Mouse (Mus musculus) kidney, adult 9 months (tissue): ENCODE data around the gene Klk5.
A peak's percentile ranks its signal among the peaks of the same experiment; 100 is the strongest.

Source experiments
- DNase-seq: peaks from one replicate; pipeline ENCODE4 v3.0.0; 2022

The Klk5 gene

DNA sequence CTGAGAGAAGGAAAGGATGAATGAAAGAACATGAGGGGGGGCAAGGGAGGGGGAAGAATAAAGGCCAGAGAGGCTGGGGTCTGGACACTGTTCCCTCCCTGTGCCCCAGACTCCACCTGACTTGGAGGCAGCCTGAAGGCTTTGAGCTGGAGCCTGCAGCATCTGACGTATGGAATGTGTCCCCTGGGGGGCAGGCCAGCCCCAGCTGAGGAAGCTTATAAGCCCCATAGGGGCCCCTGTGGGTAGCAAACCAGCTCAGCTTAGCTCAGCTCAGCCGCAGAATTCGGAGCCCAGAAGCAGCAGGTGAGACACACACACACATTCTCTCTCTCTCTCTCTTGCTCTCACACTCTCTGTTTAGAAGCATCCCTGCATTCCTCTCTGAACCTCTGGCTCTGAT lies 39.1 kb downstream of the Klk5 start, which contains the start of gene Klk4:
TSS of gene Klk4 (plus strand) at position 249 of the 400 bp plus-strand sequence.
- no peak for DNase-seq

DNA sequence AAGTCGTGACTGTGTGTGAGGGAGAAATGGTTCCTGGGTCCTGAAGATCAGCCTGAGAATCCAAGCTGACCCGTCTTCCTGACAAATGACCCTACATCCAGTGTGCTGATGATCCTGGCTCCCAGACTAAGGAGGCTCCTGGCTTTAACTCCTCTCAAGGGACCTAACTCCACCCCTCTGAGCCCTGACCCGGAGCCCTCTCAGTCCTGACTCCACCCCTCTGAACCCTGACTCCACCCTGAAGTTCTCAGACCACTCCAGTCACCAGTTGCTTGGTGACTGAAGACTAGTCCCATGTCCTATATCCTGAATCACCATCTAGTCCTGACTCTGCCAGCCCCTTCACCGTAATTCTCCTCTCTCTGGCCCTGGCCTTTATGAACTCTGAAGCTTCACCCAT lies 40.6 kb downstream of the Klk5 start:
- no peak for DNase-seq

DNA sequence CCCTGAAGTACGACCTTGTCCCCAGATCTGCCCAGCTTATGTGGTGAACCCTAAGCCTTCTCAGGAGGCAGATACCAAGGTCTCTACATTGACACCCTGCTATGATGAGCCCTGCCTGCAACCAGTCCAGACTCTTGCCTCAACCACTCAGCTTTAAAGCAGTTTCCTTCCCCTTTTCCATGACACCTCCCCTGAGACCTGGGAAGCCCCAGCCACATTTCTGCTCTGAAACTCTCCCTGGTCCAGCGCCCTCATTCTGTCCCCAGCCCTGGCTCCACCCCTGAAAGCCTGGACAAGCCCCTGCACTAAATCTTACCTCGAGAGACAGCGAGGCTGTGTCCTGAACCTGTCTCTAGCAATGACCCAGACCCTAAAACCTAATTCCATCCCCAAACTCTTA lies 41.0 kb downstream of the Klk5 start:
- no peak for DNase-seq

DNA sequence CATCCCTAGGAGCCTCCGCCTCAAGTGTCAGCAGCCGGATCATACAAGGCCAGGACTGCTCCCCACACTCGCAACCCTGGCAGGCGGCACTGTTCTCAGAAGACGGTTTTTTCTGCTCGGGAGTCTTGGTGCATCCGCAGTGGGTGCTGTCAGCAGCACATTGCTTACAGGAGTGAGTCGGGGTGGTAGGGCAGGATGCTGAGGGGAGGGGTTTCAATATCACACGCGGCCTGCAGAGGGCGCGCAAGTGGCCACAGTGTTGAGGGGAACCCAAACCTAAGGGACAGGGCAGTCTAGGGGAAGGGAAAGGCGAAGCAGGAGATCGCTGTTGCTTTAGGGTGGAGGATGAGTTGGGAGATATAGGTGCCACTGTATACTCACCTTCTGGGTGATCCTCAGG lies 41.8 kb downstream of the Klk5 start:
- DNase-seq: peak; percentile 21

DNA sequence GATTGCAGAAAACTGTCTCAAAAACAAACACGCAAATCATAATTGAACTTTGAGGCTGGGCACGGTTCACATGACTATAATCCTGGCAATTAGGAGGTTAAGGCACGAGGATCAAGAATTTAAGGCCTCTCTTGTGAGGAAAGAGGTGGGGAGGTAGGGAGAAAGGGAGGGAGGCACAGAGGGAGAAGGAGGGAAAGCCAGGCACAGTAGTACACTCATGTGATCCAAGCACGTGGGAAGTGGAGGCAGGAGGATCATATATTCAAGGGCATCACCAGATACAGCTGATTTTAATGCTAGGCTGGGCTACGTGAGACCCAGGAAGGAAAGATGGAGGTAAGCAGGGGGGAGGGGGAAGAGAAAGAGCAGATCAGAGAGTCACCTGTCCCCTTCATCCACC lies 49.6 kb downstream of the Klk5 start:
- DNase-seq: no peak

DNA sequence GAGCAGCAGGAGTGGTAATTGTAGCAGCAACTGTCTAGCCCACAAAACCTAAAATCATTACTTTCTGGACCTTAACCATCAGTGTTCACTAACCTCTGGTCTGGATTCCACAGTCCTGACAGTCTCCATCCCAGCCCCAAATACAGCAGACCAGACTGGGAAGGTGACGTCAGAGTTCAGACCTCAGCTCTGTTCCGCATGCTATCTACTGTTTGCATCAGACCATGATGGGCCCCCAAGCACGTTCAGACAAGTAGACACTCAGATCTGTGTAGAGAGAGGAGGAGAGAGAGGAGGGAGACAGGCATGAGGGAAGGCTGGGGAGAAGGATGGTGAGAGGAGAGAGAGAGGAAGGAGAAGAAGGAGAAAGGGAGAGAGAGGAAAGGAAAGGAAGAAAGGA lies 50.0 kb downstream of the Klk5 start:
- no peak for DNase-seq

DNA sequence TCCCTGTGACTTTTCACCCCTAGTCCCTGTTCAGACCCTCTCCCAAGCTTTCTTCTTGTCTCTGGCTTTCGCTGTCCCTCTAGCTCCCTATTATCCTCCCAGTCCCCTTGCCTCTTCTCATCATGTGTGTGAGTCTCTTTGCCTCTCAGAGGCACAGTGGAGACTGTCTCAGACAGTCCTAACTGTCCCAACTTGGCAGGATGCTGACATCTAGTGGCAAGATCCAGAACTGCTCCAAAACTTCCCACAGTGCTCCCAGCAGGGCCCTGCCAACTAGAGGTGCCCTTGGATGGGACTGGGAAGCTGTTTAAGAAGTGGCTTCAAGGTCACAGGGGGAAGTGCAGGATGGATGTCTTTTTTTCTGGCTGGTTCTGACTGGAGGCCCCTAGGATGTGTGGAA lies 53.1 kb downstream of the Klk5 start:
- DNase-seq: peak; percentile 93
